Mouse (Mus musculus) hindbrain, embryonic 15.5 days (tissue): ENCODE measurements around the gene Atp2b4. TPM values are rescaled to one million over a fixed set of nuclear protein-coding genes. Genes with fewer than 3 reads are reported as not detected.
A peak's percentile ranks its signal among the peaks of the same experiment; 100 is the strongest.

Experiments used
- ATAC-seq: fragments of 200-750 bp; cut with Nextera tagmentation; 2 replicates; pipeline ENCODE4 v1.8.0; 2017; ENCODE audit warnings: low read depth, moderate number of reproducible peaks, moderate TSS enrichment; ENCODE audit not compliant: low FRiP score
- H3K27ac ChIP-seq: fragments of 300-500 bp; sonication (generic); replicated peaks from 2 replicates; pipeline ENCODE4 v1.5.1; 2015; ENCODE audit warnings: mild to moderate bottlenecking, inconsistent platforms
- H3K27me3 ChIP-seq: fragments of 300-500 bp; sonication (generic); 2 replicates; pipeline ENCODE4 v1.6.1; 2015; ENCODE audit warnings: control low read depth, inconsistent platforms
- H3K36me3 ChIP-seq: fragments of 300-500 bp; sonication (generic); 2 replicates; pipeline ENCODE4 v1.6.1; 2015; ENCODE audit warnings: control low read depth, inconsistent platforms
- H3K4me1 ChIP-seq: fragments of 300-500 bp; sonication (generic); replicated peaks from 2 replicates; pipeline ENCODE4 v1.6.1; 2015; ENCODE audit warnings: control low read depth, inconsistent platforms
- H3K4me2 ChIP-seq: fragments of 300-500 bp; sonication (generic); 2 replicates; pipeline ENCODE4 v1.6.1; 2015; ENCODE audit warnings: moderate library complexity, mild to moderate bottlenecking, inconsistent platforms
- H3K4me3 ChIP-seq: fragments of 300-500 bp; sonication (generic); 2 replicates; pipeline ENCODE4 v1.5.1; 2015; ENCODE audit warnings: mild to moderate bottlenecking, inconsistent platforms
- H3K9ac ChIP-seq: fragments of 300-500 bp; sonication (generic); 2 replicates; pipeline ENCODE4 v1.6.1; 2015; ENCODE audit warnings: inconsistent platforms
- H3K9me3 ChIP-seq: fragments of 300-500 bp; sonication (generic); 2 replicates; pipeline ENCODE4 v1.6.1; 2016; ENCODE audit warnings: control low read depth, inconsistent platforms
- WGBS: fragments of 180-500 bp; shearing (Covaris S2); methylation state at CpG from one replicate; pipeline ENCODE4 v1.1.7; 2015; 5-methylcytosine and 5-hydroxymethylcytosine counted together
- polyA plus RNA-seq: library from polyadenylated mRNA; unstranded; fragments of >200 nt; fragmentation: Nextera tagmentation; extraction: Ambion mirVana; gene quantifications from 2 replicates; pipeline ENCODE4 v1.2.1, GENCODE M21; 2015

Gene Atp2b4
- polyA plus RNA-seq, 1 experiment from 2014 or later, result 11.8 TPM

GRCm38 (mm10) chr1:133766901-133767529, 33.8 kb downstream of the Atp2b4 start:
- H3K27me3 ChIP-seq, result no peaks in the 10 kb centered on the region
- H3K36me3 ChIP-seq, result no peaks in the 10 kb centered on the region
- no peak for ATAC-seq
- H3K4me3 ChIP-seq, result no peak overlapping the region
- no peak overlapping the region for H3K9ac ChIP-seq
- H3K4me1 ChIP-seq, result peaks cover 30% of the 10 kb centered on the region
- no peaks in the 10 kb centered on the region for H3K9me3 ChIP-seq
- H3K27ac ChIP-seq, result peak overlapping the region; percentile 31; the same call in 1 of the 2 replicates
- WGBS, result 23% methylated on average over 11 of the region's 11 CpGs
- no peak overlapping the region for H3K4me2 ChIP-seq

GRCm38 (mm10) chr1:133765376-133765775, 35.5 kb downstream of the Atp2b4 start:
- Histone ChIP-seq H3K9ac (no peak overlapping the region), H3K36me3 (no peaks in the 10 kb centered on the region), H3K4me3 (no peak overlapping the region), H3K27me3 (no peaks in the 10 kb centered on the region), H3K4me2 (no peak overlapping the region), H3K9me3 (no peaks in the 10 kb centered on the region), H3K27ac (no peak overlapping the region), H3K4me1 (peaks cover 28% of the 10 kb centered on the region)
- 57% methylated on average over 4 of the region's 4 CpGs for WGBS
- ATAC-seq, result no peak

GRCm38 (mm10) chr1:133762946-133763422, 37.9 kb downstream of the Atp2b4 start:
- no peaks in the 10 kb centered on the region for H3K9me3 ChIP-seq
- no peak overlapping the region for H3K4me2 ChIP-seq
- H3K27ac ChIP-seq, result no peak overlapping the region
- no peaks in the 10 kb centered on the region for H3K36me3 ChIP-seq
- ATAC-seq, result peak; percentile 65; the same call in 1 of the 2 replicates
- no peak overlapping the region for H3K4me3 ChIP-seq
- H3K9ac ChIP-seq, result no peak overlapping the region
- no peaks in the 10 kb centered on the region for H3K27me3 ChIP-seq
- WGBS, result 29% methylated on average over 5 of the region's 5 CpGs
- peaks cover 28% of the 10 kb centered on the region for H3K4me1 ChIP-seq

GRCm38 (mm10) chr1:133761278-133761677, 39.6 kb downstream of the Atp2b4 start:
- H3K27ac ChIP-seq, result no peak overlapping the region
- no peaks in the 10 kb centered on the region for H3K9me3 ChIP-seq
- no peak for ATAC-seq
- WGBS, result 86% methylated on average over 5 of the region's 5 CpGs
- H3K9ac ChIP-seq, result no peak overlapping the region
- no peak overlapping the region for H3K4me3 ChIP-seq
- H3K36me3 ChIP-seq, result no peaks in the 10 kb centered on the region
- no peak overlapping the region for H3K4me2 ChIP-seq
- H3K27me3 ChIP-seq, result no peaks in the 10 kb centered on the region
- peaks cover 15% of the 10 kb centered on the region for H3K4me1 ChIP-seq

GRCm38 (mm10) chr1:133754317-133754868, 46.4 kb downstream of the Atp2b4 start:
- ATAC-seq, result no peak
- Histone ChIP-seq H3K9ac (no peak overlapping the region), H3K4me2 (no peak overlapping the region), H3K36me3 (no peaks in the 10 kb centered on the region), H3K4me1 (peaks cover 6% of the 10 kb centered on the region; the same call in 1 of the 2 replicates), H3K27ac (no peak overlapping the region), H3K9me3 (no peaks in the 10 kb centered on the region), H3K4me3 (no peak overlapping the region), H3K27me3 (no peaks in the 10 kb centered on the region)
- 87% methylated on average over 4 of the region's 4 CpGs for WGBS

GRCm38 (mm10) chr1:133753325-133753724, 47.5 kb downstream of the Atp2b4 start:
- Histone ChIP-seq H3K9me3 (no peaks in the 10 kb centered on the region), H3K4me2 (no peak overlapping the region), H3K27me3 (no peaks in the 10 kb centered on the region), H3K9ac (no peak overlapping the region), H3K36me3 (no peaks in the 10 kb centered on the region), H3K4me1 (peaks cover 6% of the 10 kb centered on the region; the same call in 1 of the 2 replicates), H3K27ac (no peak overlapping the region), H3K4me3 (no peak overlapping the region)
- WGBS, result 89% methylated on average over 8 of the region's 8 CpGs
- no peak for ATAC-seq

GRCm38 (mm10) chr1:133751621-133752020, 49.2 kb downstream of the Atp2b4 start:
- ATAC-seq, result no peak
- H3K4me2 ChIP-seq, result no peak overlapping the region
- peaks cover 6% of the 10 kb centered on the region; the same call in 1 of the 2 replicates for H3K4me1 ChIP-seq
- WGBS, result 76% methylated on average over 3 of the region's 3 CpGs
- H3K36me3 ChIP-seq, result no peaks in the 10 kb centered on the region
- no peak overlapping the region for H3K27ac ChIP-seq
- H3K9me3 ChIP-seq, result no peaks in the 10 kb centered on the region
- H3K27me3 ChIP-seq, result no peaks in the 10 kb centered on the region
- H3K9ac ChIP-seq, result no peak overlapping the region
- no peak overlapping the region for H3K4me3 ChIP-seq

- ATAC-seq, result no peak
- Histone ChIP-seq H3K36me3 (no peaks in the 10 kb centered on the region), H3K4me1 (peaks cover 17% of the 10 kb centered on the region), H3K9ac (no peak overlapping the region), H3K9me3 (no peaks in the 10 kb centered on the region), H3K27me3 (no peaks in the 10 kb centered on the region), H3K4me3 (no peak overlapping the region), H3K4me2 (no peak overlapping the region), H3K27ac (no peak overlapping the region)
- WGBS, result 64% methylated on average over 4 of the region's 4 CpGs
Measured at GRCm38 (mm10) chr1:133749954-133750353, 50.9 kb downstream of the Atp2b4 start.

- Histone ChIP-seq H3K4me2 (no peak overlapping the region), H3K9me3 (no peaks in the 10 kb centered on the region), H3K4me1 (peaks cover 42% of the 10 kb centered on the region), H3K9ac (no peak overlapping the region), H3K27ac (peak overlapping the region; percentile 58; the same call in 1 of the 2 replicates), H3K36me3 (no peaks in the 10 kb centered on the region), H3K27me3 (no peaks in the 10 kb centered on the region), H3K4me3 (no peak overlapping the region)
- WGBS, result 58% methylated on average over 9 of the region's 9 CpGs
- 0 out of 2 replicates have a peak, but pooled peaks have one; percentile 25 for ATAC-seq
Measured at GRCm38 (mm10) chr1:133745078-133745495, 55.8 kb downstream of the Atp2b4 start.

- Histone ChIP-seq H3K27ac (no peak overlapping the region), H3K9ac (no peak overlapping the region), H3K9me3 (no peaks in the 10 kb centered on the region), H3K4me2 (no peak overlapping the region), H3K36me3 (no peaks in the 10 kb centered on the region), H3K27me3 (no peaks in the 10 kb centered on the region), H3K4me3 (no peak overlapping the region), H3K4me1 (peaks cover 39% of the 10 kb centered on the region)
- WGBS, result 49% methylated on average over 4 of the region's 4 CpGs
- ATAC-seq, result peak; percentile 52; the same call in 1 of the 2 replicates
Measured at GRCm38 (mm10) chr1:133744609-133745008, 56.2 kb downstream of the Atp2b4 start.

- Histone ChIP-seq H3K4me3 (no peak overlapping the region), H3K27me3 (no peaks in the 10 kb centered on the region), H3K4me1 (peaks cover 39% of the 10 kb centered on the region), H3K36me3 (no peaks in the 10 kb centered on the region), H3K4me2 (no peak overlapping the region), H3K27ac (0 out of 2 replicates have a peak overlapping the region, but pooled peaks have one; percentile 1), H3K9ac (no peak overlapping the region), H3K9me3 (no peaks in the 10 kb centered on the region)
- 0 out of 2 replicates have a peak, but pooled peaks have one; percentile 8 for ATAC-seq
- WGBS, result 27% methylated on average over 8 of the region's 8 CpGs
Measured at GRCm38 (mm10) chr1:133742517-133742916, 58.3 kb downstream of the Atp2b4 start.

- ATAC-seq, result peak; percentile 35; the same call in 1 of the 2 replicates
- Histone ChIP-seq H3K4me1 (peaks cover 39% of the 10 kb centered on the region), H3K4me2 (no peak overlapping the region), H3K4me3 (no peak overlapping the region), H3K27me3 (no peaks in the 10 kb centered on the region), H3K27ac (0 out of 2 replicates have a peak overlapping the region, but pooled peaks have one; percentile 1), H3K9me3 (no peaks in the 10 kb centered on the region), H3K36me3 (no peaks in the 10 kb centered on the region), H3K9ac (no peak overlapping the region)
- 29% methylated on average over 11 of the region's 11 CpGs for WGBS
Measured at GRCm38 (mm10) chr1:133741881-133742434, 58.9 kb downstream of the Atp2b4 start.
